Mouse (Mus musculus) heart, postnatal 36 days (tissue): ENCODE measurements around the gene Lama2. TPM values are rescaled to one million over a fixed set of nuclear protein-coding genes. Genes with fewer than 3 reads are reported as not detected.
"Not testable (repeated sequence)": the region's sequence is repeated elsewhere in the genome, so short reads cannot be mapped to it uniquely, and the experiment has no call there.

ENCODE experiments used
- DNase-seq, 2 experiments: peaks; one replicate each; pipeline ENCODE4 v3.0.0; 2021 to 2022
- intact Hi-C: fragments of 180-260 bp; cut with DNase I; formaldehyde crosslinking; loops from one replicate; pipeline ENCODE4 v1.15.1; 2025
- total RNA-seq, 2 experiments: library from RNA; stranded (reverse); gene quantifications; 2 replicates each; pipeline ENCODE4 v1.2.3; 2021

The Lama2 gene
- total RNA-seq, 2 experiments from 2014 or later: 138 to 149 TPM

- intact Hi-C loops: no loop called here
- DNase-seq: no peak
Observed at GRCm38 (mm10) chr10:27054488-27054887, 565.1 kb downstream of the Lama2 start.

- DNase-seq: no peak
- intact Hi-C loops: no loop called here
Observed at GRCm38 (mm10) chr10:27047196-27047595, 572.4 kb downstream of the Lama2 start.

DNA sequence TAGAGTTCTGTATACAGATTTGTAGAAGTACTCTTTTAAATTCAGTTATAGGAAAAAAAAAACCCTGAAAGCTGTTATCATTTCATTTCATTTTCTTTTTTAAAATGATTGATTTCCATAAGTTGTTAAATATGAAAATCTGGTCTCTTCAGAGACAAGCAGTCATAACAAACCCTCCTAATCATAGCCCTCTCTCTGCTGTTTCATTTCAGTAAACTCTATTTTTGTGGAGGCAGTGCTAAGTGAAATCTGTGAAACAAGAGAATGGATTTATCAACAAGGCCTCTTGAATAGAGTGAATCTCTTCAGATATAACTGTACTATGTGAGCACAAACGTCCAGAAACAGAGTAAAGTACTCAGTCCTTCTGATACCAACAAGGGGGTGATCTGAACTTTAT is 577.7 kb downstream of the Lama2 start:
- intact Hi-C loops: no loop called here
- DNase-seq: no peak

DNA sequence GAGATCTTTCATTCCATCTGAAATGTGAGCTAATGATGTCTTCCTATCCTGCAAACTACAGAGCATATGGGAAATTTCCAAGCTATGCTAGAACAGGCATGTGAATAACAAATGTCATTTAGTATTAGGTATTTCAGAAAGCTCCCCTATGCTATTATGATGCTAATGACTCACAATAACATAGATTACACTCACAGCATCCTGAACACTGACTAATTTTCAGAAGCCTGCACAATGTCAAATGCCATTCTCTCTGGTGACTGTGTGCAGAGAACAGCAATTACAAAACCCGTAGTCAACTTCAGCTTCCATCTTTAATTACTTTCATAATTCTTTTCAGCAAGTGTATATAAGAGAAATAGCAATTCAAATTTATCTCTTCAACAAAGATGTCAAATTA is 596.9 kb downstream of the Lama2 start:
- intact Hi-C loops: no loop called here
- DNase-seq: no peak

GRCm38 (mm10) chr10:27012804-27013365 is 606.7 kb downstream of the Lama2 start:
- DNase-seq: no peak
- intact Hi-C loops: no loop called here

DNA sequence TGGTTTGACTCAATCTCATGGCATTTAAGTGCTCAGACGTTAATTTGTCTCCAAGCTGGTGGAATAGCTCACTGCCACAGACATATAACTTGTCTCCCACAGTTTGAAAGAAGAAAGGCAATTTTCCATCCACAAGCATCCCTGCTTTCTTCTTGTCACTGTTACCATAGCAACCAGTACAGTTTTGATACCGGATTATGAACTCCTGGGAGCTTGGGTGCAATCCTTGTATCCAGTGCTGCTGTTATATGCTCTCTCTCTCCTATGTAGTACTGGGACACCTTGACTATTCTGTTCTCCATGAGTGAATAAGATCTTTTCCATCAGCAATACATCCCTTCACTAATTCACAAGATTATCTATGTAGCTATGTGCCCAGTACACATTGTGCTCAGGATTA is 612.2 kb downstream of the Lama2 start:
- DNase-seq: no peak
- intact Hi-C loops: no loop called here

GRCm38 (mm10) chr10:27005716-27006115 is 613.8 kb downstream of the Lama2 start:
- intact Hi-C loops: no loop called here
- DNase-seq: no peak

- DNase-seq: no peak
- intact Hi-C loops: no loop called here
Observed at GRCm38 (mm10) chr10:27001554-27002178, 617.9 kb downstream of the Lama2 start.

DNA sequence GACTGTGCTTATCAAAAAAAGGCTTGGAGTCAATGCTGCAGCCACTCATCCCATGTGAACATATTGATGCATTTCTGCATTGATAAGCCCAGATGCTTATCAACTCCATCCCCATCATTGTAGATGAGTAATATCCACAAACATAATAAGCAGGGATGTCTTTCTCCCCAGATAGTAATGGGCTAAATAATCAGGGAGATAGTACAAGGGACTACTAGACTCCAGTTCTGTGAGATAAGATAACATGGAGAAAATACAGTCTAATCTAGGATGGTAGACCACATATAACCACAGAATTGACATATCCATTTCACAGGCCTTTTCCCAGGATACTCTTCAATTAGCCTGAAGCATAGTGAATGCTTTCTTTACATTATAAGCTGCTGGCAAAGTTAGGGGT is 622.9 kb downstream of the Lama2 start:
- DNase-seq: no peak
- intact Hi-C loops: no loop called here

DNA sequence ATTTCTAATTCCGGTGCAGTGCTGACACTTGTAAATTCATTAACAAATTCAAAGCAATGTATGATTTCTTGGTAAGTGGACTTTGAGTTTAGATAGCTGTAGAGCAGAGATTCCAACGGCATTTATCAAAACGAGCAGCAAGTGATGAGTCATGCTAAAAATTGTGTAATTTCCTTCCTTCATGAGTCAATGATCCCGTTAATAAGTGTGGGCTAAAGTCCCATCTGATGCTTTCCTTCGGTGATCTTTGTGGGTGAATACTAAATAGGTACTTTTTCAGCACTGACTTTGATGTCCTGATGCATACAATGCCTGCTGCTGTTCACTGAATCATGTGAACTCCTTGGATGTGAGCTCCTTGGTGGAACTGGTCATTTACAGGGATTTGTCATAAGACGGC is 623.6 kb downstream of the Lama2 start:
- intact Hi-C loops: loop anchor here (1.0 to 2.0 kb wide), 3 partner anchors 77 to 623 kb away; no protein-coding TSS in a partner anchor
- DNase-seq: peak in 1 of 2 experiments; percentile 3

- intact Hi-C loops: loop anchor here (1.0 to 2.0 kb wide), 3 partner anchors 77 to 623 kb away; no protein-coding TSS in a partner anchor
- DNase-seq: peak; percentile 51
Observed at GRCm38 (mm10) chr10:26995182-26995975, 624.2 kb downstream of the Lama2 start.

DNA sequence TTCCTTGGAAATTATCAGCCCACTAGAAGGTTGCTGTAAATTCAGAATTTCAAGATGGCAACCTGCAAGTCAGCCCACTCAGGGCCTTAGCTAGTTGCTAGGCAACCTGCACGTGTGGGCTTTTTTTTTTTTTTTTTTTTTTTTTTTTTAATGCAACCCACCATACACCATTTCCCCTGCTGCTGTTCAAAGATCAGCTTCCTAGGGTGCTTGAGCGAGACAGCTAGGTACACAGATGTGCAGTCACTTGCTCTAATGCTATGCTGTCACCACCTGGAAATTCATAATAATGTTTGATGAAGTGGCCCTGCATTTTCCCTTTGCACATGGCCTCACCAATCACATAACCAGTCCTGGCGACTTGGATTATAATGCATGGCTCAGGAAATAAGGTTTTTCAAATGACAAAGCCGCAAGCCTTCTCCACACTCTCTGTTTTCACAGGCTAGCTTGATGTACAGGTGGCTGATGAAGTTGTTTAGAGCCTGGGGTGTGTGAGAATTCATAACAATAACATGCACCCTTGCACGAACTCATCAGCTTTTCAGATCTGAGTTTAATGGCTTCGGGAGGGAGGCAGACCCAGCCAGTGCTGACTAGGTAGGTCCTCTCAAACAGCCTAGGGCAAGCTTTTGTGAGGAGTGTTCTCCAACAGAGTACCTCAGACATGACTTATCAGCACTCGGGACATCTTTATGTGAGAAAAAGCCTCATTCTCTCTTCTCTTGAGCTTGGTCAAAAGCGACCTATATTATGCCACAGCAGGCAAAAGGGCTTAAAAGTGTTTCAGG is 625.4 kb downstream of the Lama2 start:
- DNase-seq: no peak
- intact Hi-C loops: loop anchor here (2.0 to 5.0 kb wide), 3 partner anchors 75 to 621 kb away; no protein-coding TSS in a partner anchor

DNA sequence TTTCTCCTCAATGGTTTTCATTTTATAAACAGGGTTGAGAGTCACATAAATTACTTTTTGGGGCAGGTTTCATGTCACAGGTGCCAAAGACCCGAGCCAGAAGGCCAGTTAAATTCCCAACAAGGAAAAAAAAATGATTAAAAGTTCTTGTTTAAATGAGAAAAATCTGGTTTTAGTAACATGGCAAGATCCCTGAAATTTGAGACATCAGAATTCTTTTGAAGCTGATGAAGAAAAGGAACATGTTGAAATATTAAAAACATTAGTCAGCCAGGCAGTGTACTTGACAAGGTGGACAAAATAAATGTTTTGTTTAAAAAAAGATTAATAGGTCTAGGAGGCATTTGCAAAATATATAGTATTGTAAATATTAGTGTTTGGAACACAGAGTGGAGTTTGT is 634.1 kb downstream of the Lama2 start:
- intact Hi-C loops: no loop called here
- no peak for DNase-seq

- DNase-seq, intact Hi-C loops: not testable (repeated sequence)
Observed at GRCm38 (mm10) chr10:26984082-26984481, 635.5 kb downstream of the Lama2 start.

- intact Hi-C loops: no loop called here
- DNase-seq: no peak
Observed at GRCm38 (mm10) chr10:26983583-26983982, 636.0 kb downstream of the Lama2 start.

DNA sequence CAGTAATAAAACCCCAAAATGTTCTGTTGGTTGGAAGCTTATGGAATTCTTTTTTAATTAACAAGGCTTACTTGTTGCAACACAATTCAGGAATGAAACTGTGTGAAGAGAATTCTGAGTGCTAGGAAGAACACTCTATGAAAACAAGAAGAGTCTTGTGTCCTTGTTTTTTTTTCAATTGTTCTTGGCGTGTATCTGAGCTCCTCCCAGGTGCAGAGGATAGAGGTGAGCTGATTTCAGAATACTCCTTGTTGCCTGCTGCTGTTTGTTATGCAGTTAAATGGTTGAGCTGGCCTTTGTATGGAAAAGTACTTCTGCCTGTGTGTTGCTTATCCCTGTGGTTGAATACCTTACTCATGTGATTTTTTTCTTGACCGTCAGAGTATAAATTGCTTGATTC is 636.9 kb downstream of the Lama2 start:
- DNase-seq: no peak
- intact Hi-C loops: no loop called here

GRCm38 (mm10) chr10:26975372-26975771 is 644.2 kb downstream of the Lama2 start:
- DNase-seq: no peak
- intact Hi-C loops: no loop called here

- DNase-seq: no peak
- intact Hi-C loops: no loop called here
Observed at GRCm38 (mm10) chr10:26974224-26974623, 645.3 kb downstream of the Lama2 start.

DNA sequence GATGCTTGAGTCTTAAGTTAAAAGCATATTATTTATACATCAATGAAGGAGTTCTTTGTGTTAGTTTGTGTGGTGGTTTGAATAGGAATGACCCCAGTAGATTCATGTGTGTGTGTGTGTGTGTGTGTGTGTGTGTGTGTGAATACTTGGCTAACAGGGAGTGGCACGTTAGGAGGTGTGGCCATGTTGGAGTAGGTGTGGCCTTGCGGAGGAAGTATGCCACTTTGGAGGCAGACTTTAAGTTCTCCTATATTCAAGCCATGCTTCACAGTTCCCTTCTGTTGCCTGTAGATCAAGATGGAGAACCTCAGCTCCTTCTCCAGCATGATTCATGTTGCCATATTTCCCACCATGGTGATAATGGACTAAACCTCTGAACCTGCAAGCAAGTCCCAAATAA is 646.0 kb downstream of the Lama2 start:
- intact Hi-C loops: no loop called here
- no peak for DNase-seq

DNA sequence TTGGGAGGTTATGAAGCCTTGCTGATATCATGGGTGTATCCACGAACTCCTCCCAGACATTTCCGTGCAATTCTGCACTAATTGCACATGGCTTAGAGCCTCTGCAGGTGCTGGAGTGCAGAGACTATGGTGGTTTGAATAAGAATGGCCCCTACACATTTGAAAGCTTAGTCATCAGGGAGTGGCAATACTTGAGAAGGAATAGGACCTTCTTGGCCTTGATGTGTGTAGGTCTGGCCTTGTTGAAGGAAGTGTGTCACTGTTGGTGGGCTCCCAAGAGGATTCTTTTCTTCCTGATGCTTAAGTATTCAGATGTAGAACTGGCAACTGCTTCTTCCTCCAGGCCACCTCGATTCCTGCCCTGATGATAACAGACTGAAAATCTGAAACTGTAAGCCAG is 661.0 kb downstream of the Lama2 start:
- intact Hi-C loops: no loop called here
- no peak for DNase-seq

DNA sequence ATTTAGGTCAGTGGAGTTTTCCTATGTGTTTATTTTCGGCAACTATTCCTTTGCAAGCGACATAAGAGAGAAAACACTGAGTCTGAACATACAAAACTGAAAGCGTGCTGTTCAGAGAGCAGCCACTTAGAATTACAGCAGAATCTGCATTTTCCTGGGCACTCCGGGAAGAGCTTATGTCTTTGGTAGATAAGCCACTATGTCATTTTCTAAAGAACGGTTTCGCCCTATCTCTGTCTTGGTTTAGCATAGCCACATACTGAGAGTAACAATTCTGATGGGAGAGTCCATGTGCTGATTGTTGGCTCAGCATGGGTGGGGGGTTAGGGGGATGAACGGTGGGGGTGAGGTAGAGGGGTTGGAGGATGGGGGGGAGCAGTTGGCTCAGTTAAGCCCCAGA is 669.1 kb downstream of the Lama2 start:
- no peak for DNase-seq

More for the DNA sequence above, 669.1 kb downstream of the Lama2 start:
- intact Hi-C loops: no loop called here
